Mouse (Mus musculus): ENCODE data around the gene Fzd9.

Fzd9 gene

DNA sequence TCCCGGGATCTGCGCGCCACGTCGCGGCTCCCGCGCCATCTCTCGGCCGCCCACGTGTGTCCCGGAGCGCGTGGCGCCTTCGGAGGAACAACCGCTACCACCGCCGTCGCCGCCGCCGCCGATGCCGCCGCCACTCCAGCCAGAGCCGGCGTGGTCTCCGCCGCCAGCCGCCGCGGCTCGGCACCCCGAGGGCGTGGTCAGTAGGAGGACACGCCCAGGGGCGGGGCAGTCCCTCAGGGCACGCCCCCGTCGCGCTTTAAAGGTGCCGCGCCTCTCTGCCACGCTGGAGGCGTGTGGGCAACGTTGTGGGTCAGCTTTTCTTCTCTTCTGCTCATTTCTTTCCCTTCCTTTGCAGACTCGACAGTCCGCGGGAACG, at the start of gene Fzd9:
TSS of gene Fzd9 (minus strand) at position 152 of the 376 bp plus-strand sequence.
- peak; percentile 61 to 74 for DNase-seq (ENCODE audit: low spot score in 2 of 2)

GRCm38 (mm10) chr5:135292001-135292400, 41.0 kb upstream of the Fzd9 start:
- DNase-seq (ENCODE audit: low spot score in 2 of 2): no peak

DNA sequence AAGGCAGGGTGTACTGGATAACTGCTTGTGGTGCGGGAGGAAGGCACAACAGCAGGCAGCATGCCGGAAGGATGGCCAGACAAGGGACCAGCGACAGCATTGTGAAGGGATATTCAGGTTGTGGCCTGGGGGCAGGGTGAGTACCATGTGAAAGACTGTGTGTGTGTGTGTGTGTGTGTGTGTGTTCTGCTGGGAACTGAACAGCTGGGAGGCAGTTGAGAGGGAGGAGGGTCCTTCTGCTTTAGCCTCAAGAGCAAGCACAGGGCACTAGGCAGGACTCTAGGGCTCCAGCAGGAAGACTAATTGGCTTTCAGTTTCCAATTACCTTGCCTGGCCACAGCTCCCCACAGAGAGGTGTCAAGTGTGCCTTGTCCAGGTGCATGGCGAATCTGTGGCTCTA, 40.2 kb upstream of the Fzd9 start:
- DNase-seq (ENCODE audit: low spot score in 2 of 2): no peak

DNA sequence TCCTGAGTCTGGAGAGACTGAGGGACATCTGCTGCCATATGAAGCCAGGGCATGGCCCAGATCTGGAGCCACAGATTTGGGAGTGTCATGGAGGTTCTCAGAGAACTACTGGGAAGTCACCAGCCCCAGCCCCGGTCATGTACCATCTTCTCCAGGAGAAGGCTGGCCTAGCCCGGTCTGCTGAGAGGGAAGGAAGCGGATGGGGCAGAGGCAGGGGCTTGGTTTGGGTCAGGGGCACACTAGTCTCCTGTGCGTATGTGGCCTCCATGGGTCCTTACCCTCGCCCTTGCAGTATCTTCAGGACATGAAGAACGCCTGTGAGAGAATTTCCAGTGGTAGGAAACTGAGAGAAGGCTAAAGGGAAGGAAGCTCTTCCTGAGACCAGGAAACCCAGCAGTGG, 39.7 kb upstream of the Fzd9 start:
- no peak for DNase-seq (ENCODE audit: low spot score in 2 of 2)

GRCm38 (mm10) chr5:135286926-135287325, 35.9 kb upstream of the Fzd9 start:
- DNase-seq (ENCODE audit: low spot score in 2 of 2): no peak

DNA sequence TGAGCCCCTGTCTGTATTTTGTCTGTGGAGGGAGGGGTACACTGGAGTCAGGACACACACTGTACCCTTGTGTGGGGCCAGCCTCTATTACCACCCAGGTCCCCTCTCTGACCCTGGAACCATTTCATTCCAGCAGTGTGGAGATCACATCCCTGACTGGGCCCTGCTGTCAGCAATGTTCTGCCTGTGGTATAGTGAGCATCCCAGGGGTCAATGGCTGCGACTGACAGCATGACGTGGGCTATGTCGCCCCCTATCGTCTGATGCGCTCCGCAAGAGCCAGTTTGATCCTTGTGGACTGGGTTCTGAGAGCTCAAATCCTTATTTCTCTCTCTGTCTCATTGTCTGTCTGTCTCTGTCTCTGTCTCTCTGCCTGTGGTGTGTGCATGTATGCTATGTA, 35.2 kb upstream of the Fzd9 start:
- DNase-seq (ENCODE audit: low spot score in 2 of 2): peak; percentile 48 to 64

DNA sequence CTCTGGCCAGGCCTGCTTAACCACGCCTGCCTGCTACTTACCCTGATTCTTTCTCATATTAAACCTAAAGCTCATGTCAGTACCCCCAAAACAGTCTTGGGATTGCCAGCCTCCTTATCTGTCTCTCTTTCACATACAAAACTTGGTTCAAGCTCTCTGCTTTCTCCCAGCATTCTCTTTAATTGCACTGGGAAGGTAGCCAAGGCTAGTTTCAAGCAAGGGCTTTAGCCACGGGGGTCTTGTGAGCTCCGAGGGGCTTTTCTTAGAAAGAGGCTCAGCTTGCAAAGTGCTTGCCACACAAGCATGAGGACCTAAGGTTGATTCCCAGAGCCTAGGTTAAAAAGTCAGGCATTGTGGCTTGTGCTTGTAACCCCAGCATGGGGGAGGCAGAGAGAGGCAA, 34.2 kb upstream of the Fzd9 start:
- no peak for DNase-seq (ENCODE audit: low spot score in 2 of 2)

DNA sequence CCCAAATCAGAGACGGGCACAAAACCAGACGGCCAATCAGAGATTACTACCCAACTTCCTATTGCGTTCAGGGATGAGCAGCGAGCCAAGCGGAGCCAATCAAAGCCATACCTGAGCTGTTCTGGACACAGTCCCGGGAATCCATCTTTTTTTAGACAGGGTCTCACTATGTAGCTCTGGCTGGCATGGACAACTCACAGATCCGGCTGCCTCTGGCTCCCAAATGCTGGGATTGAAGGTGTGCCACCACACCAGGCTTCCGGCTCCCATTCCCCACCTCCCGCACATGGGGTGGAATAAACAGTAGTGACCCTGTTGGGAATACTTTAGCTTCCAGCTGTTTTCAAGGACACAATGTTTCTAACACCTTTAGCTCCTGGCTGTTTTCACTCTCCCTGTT, 29.2 kb upstream of the Fzd9 start:
- DNase-seq (ENCODE audit: low spot score in 2 of 2): peak in 1 of 2 experiments; percentile 15

DNA sequence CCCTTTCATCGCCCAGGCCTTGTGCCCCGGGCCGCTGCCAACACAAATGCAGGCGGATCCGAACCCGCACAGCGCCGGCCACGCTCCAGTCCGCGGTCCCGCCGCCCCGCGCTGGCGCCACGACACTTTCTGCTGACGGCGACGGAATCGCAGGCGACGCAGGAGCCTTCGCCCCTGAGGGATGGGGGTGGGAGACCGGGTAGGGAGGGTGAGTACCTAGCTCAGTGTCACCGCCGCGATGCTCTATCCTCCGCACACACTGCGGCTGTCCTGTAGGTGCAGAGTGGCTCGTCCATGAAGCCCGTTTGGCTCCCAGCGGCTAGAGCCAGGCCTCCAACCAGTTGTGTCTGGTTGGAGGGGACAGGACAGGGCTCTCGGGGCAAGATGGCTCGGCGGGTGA, 25.6 kb upstream of the Fzd9 start:
- DNase-seq (ENCODE audit: low spot score in 2 of 2): no peak

DNA sequence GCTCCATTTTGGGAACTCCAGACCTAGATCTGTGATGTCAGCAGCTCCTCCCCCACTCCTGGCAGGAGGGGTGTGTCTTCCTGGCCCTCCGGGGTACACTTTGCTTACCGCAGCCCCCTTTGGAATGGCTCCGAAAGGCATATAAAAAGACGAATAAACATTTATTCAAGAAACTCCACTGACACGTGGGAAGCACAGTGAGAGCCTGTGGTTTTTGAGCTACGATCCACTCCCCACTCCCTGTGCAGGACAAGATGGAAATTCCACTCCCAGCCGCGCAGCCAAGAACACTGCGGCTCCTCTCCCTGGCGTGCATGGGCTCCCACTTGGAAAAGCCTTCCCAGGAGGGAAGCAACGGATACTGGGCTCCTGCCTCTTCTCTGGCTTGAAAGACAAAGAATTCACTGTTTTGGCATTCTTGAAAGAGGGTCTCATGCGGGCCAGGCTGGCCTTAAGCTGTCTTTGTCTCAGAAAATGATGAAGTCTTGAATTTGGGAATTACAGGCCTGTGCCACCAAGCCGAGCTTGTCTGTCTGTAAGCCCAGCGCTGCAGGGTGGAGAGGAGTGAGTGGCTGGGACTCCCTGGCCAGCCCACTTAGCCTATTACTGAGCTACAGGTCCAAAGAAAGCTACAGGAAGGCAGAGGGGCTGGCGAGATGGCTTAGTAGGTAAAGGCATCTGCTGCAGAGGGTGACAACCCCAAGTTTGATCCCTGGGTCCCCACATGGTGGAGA, 23.8 kb upstream of the Fzd9 start:
- peak in 1 of 2 experiments; percentile 23 for DNase-seq (ENCODE audit: low spot score in 2 of 2)

GRCm38 (mm10) chr5:135271563-135272165, 20.6 kb upstream of the Fzd9 start:
- peak in 1 of 2 experiments; percentile 27 for DNase-seq (ENCODE audit: low spot score in 2 of 2)

GRCm38 (mm10) chr5:135270361-135270760, 19.3 kb upstream of the Fzd9 start:
- DNase-seq (ENCODE audit: low spot score in 2 of 2): no peak

GRCm38 (mm10) chr5:135269451-135269850, 18.4 kb upstream of the Fzd9 start:
- DNase-seq (ENCODE audit: low spot score in 2 of 2): no peak

GRCm38 (mm10) chr5:135264548-135264947, 13.5 kb upstream of the Fzd9 start:
- peak in 1 of 2 experiments; percentile 41 for DNase-seq (ENCODE audit: low spot score in 2 of 2)

DNA sequence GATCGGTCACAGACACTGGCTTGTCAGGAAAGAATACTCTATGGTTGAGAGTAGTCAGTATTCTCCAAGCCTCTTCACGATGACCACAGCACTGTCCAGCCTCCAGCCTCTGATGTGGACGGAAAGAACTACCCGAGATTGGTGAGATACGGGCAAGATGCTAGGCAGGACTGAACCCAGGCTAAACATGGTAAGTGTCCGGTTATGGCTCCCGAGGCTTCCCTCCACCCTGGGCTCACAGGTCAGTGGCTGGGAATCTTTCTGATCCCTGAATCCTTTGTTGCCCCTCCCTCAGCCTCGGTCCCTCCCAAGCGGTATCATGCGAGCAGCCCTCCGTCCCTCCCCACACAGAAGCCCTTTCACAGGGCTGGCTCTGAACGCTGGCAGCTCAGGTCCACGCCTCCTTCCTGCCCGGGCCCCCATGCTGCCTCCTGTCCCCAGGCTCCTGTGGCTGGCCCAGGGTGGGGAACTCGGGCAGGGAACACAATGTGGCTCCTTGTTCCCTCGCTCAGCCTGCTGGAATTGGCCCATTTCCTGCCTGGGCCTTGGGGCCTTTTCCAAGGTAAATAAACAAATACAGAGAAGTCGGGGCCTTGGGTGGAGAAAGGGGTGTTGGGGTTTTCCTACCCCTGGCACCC, 13.0 kb upstream of the Fzd9 start:
- DNase-seq (ENCODE audit: low spot score in 2 of 2): peak; percentile 58 to 72

DNA sequence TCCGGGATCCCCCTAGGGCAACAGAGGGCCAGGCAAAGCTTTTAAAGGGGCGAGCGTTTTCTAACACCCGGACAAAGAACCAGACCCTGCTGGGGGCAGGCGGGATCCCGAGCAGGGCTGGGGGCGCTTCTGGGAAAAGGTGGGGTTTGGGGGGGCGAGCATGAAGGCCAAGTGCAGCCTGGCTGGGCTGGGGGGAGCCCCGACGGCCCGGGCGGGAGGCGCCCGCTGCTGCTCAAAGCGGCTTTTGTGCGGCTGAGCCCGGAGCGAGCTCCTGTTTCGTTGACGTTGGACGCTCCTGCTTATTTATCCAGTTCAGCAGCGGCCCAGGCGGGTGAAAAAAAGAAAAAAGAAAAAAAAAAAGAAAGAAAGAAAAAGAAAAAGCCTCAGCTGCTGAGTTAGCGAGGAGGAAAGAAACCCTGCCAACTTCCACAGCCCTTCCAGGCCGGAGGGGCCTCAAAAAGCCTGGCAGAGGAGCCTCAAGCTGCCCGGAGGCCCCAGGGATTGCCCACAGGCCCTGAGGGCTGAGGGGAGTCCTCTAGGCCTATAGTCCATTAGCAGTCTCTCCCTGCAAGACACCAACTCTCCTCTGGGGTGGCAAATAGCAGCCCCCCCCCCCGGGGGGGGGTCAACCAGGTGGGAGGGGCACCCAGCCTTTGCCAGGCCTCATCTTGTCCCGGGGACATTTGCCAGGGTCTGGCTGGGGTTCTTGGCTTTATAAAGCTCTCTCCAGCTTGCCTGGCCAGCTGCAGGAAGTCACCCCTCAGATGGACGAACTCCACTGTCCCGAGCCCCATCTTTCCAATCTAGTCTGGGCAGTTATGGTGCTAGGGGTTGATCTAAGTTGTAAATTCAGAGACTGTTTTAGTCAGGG, 7.5 kb upstream of the Fzd9 start:
- no peak for DNase-seq (ENCODE audit: low spot score in 2 of 2)

GRCm38 (mm10) chr5:135257559-135257958, 6.5 kb upstream of the Fzd9 start:
- no peak for DNase-seq (ENCODE audit: low spot score in 2 of 2)

GRCm38 (mm10) chr5:135256166-135256565, 5.1 kb upstream of the Fzd9 start:
- DNase-seq (ENCODE audit: low spot score in 2 of 2): no peak

GRCm38 (mm10) chr5:135253741-135254401, 2.8 kb upstream of the Fzd9 start:
- DNase-seq (ENCODE audit: low spot score in 2 of 2): no peak

DNA sequence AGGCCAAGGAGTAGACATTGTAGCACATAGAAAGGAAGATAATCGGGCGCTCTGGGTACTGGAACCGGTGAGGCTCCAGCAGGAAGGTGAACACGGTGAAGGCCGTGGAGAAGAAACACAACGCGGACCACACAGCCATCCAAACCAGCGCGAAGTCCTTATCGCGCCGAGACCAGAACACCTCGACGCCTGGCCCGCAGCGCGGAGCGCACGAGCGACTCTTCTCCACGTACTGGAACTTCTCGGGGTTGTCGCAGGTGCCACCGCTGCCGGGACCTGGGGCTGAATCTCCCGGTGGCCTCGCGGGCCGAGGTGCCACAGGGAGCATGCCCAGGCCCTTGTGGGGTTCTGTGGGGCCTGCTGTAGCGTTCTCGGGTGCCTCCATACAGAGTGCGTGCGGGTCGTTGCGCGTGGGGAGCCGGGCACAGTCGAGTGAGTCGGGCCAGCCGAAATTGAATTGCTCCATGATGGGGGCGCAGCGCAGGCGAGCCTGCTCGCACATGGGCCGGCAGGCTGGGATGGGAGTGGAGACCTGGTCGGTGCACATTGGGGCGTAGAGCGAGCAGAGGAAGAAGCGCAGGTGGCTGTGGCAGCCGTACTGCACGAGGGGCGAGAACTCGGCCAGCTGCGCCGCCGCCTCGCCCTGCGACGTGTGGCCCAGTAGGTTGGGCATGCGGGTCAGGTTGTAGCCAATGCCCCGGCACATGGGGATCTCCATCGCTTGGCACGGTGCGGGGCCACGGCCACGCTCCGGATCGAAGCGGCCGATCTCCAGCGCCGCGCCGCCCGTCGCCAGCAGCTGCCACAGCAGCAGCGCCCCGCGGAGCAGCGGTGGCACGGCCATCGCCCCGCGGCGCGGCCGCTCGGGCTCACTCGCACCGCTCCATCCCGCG, 598 bp downstream of the Fzd9 start:
- no peak for DNase-seq (ENCODE audit: low spot score in 2 of 2)

Data from heart, adult 9 months (tissue).